In the genomic region with DNA sequence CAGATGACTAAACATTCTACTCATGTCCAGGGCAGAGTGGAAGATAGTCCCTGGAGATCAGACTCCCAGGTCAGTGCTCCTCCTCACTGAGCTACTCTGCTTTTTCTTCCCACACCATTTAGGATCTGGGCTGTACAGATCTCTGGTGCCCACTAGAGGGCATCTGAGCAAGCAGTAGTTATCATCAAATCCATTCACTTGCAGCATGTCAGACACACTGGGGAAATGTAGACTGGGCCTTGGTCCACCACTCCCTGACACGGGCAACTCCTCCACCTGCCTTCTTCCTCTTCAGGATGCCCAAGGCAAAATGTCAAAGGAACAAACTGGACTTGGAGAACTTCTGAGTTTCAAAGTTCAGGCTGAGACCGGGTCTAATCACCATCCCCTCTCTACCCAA, we compare ENCODE assay signal across 9 mouse cellular contexts. TPM values are rescaled to one million over a fixed set of nuclear protein-coding genes. Genes with fewer than 3 reads are reported as not detected.
DNase-seq lines count a peak whose midpoint lies in the region; ATAC-seq and TF ChIP-seq lines count a peak whose summit lies in the region.
"Had no signal": no experiment of that assay in that cellular context is flagged by ENCODE, and none has a peak within 500 bp of the region (broad histone marks: within the 10 kb centered on the region; RNA-seq: fewer than 3 reads in every experiment).

No protein-coding gene starts in this region.

- no peaks in the 10 kb centered on the region for H3K4me1 ChIP-seq in hindbrain, postnatal 0 days (ENCODE audit: insufficient read depth, low read length)

- no peak overlapping the region for H3K9ac ChIP-seq in hindbrain, postnatal 0 days (replicated peaks; ENCODE audit: low read length)

- WGBS in hindbrain, postnatal 0 days = 67% methylated on average over 2 of the region's 2 CpGs

- no peak overlapping the region for H3K27ac ChIP-seq in hindbrain, postnatal 0 days

- H3K36me3 ChIP-seq in hindbrain, postnatal 0 days (ENCODE audit: insufficient read depth, low read length) = no peaks in the 10 kb centered on the region

- H3K9me3 ChIP-seq in hindbrain, postnatal 0 days (ENCODE audit: low read length) = no peaks in the 10 kb centered on the region

- H3K27me3 ChIP-seq in hindbrain, postnatal 0 days (ENCODE audit: insufficient read depth, low read length) = no peaks in the 10 kb centered on the region

- H3K4me2 ChIP-seq in hindbrain, postnatal 0 days (ENCODE audit: low read depth, low read length) = no peak overlapping the region

- TF ChIP-seq CTCF in hindbrain, postnatal 0 days (IDR thresholded peaks at IDR 0.05; ENCODE audit: low read depth) = peak; percentile 83

- DNase-seq in frontal cortex, postnatal 25 days (ENCODE audit: low spot score in 2 of 2) = no peak
- peak; percentile 39 to 40 for DNase-seq in right cerebral cortex, adult 2 months (ENCODE audit: low spot score in 2 of 2)
- DNase-seq in right cerebral cortex, postnatal 36 days (ENCODE audit: low spot score in 2 of 2) = no peak
- DNase-seq in cerebellum, adult 18-20 months = peak; percentile 42 to 47
- peak; percentile 66 for DNase-seq in hindbrain, postnatal 0 days (ENCODE audit: low spot score)
- peak; percentile 40 for DNase-seq in lung, postnatal 14 days
- DNase-seq in Muller cell, postnatal 12 days (ENCODE audit: inconsistent ontology term) = no peak

- H3K4me3 ChIP-seq in hindbrain, postnatal 0 days (ENCODE audit: low read length) = no peak overlapping the region

- peak; percentile 93 for ATAC-seq in frontal cortex, adult (ENCODE audit: low TSS enrichment)
- ATAC-seq in hindbrain, postnatal 0 days = peak; percentile 35; the same call in 1 of the 2 replicates

RNA-seq across cellular contexts. Expression of a gene that starts 51.9 kb away (rescaled TPM):
- under 0.01 and 0.07 TPM in 2 replicates for total RNA-seq in hindbrain, postnatal 0 days (2014; rRNA removed)
- 0.39 and 0.53 TPM in 2 replicates for polyA plus RNA-seq in hindbrain, postnatal 0 days (2015; fragmentation: Nextera tagmentation; extraction: Ambion mirVana)
- polyA plus RNA-seq: heart, embryonic 14.5 days had no signal

Comparison
In these comparisons a context has a peak if more than half of its experiments do, and no peak if none do; other contexts are left out.
1. DNase-seq: peak in right cerebral cortex, adult 2 months (2 of 2), cerebellum, adult 18-20 months (2 of 2), hindbrain, postnatal 0 days (single experiment) and lung, postnatal 14 days (single experiment); none in frontal cortex, postnatal 25 days (0 of 2), right cerebral cortex, postnatal 36 days (0 of 2) and Muller cell, postnatal 12 days (single experiment).